Mouse (Mus musculus) mature B cell (primary cell): Measurements from ENCODE around the gene E2f4.

Experiments used
- in situ Hi-C: fragments of 300-500 bp; cut with MboI; formaldehyde crosslinking; loops from 2 replicates; pipeline ENCODE4 v1.14.3; 2019

E2f4 gene

GRCm38 (mm10) chr8:105312891-105313481, 15.5 kb downstream of the E2f4 start:
- in situ Hi-C loops, result no loop called here

- in situ Hi-C loops, result no loop called here
Observed at GRCm38 (mm10) chr8:105313622-105314402, 16.3 kb downstream of the E2f4 start.

GRCm38 (mm10) chr8:105315073-105315769, 17.8 kb downstream of the E2f4 start:
- in situ Hi-C loops, result no loop called here

DNA sequence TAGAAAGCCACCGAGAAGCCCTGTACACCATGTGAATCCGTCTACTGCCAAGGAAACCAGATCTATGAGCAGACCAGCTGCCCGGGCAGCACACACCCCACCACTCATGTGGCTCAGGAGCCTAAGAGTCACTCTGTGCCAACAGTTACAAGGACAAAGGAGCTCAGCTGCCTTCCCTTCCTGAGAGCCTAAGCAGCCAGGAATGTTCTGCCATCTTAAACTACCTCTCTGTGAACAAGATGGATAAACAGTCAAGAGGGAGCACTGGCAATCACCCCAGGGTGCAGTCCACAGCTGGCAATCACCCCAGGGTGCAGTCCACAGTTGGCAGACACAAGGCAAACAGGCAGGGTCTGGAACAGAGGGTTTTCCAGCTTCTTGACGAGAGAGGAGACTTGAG, 20.5 kb downstream of the E2f4 start:
- in situ Hi-C loops, result no loop called here

DNA sequence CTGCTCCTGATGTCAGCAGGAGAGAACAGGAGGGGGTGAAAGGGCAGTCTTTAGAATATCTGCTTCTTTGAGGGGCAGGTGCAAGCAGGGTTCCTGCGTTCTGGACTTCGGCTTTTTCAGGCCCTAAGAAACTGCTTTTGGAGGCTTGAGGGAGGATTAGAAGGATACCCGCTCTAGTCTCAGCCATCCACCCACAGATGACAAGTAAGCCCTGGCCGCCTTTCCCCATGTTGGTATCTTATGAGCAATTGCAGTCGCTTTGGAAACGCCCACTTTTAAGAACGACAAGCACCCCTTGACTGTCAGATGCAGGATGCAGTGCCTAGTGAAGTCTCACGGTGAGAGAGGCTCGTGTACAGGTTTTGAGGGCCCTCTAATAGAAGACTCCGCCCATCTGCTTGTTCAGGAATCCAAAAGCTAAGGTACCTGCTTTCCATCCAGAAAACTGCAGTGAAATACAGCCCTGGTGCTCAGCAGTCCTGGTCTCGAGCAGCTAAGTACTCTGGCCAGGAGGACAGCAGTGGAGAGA, 21.3 kb downstream of the E2f4 start:
- in situ Hi-C loops, result no loop called here

- in situ Hi-C loops, result no loop called here
Observed at GRCm38 (mm10) chr8:105323183-105323582, 25.7 kb downstream of the E2f4 start.

- in situ Hi-C loops, result no loop called here
Observed at GRCm38 (mm10) chr8:105325641-105326093, 28.2 kb downstream of the E2f4 start.

DNA sequence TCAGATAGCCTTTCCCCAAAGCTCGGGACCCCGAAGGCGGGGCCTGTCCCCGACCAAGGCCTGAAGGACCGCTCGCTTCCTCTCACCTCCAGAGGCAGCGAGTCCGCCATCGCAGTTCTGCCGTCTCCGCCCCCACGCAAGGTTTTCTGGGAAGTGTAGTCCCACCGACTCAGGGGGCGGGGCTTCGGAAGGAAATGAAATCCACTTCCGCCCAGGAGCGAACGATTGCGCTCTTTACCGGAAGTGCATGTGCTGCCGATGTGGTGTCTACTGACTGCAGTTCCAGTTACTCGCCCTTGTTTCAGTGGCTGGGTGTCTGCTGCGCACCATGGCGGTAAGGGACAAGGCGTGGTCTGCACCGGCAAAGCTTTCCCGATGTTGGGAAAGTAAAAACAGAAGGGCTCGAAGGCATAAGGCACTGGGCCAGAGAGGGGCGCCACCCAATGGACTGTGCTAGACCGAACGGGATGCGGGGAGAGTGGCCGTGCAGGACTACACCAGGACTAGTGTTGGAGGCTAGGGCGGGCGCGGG, 28.7 kb downstream of the E2f4 start, which contains the start of the genes Lrrc29 and Tmem208:
TSS of gene Lrrc29 (minus strand) at position 138 of the 532 bp plus-strand sequence.
TSS of gene Tmem208 (plus strand) at position 214 of the 532 bp plus-strand sequence.
- in situ Hi-C loops, result no loop called here

- in situ Hi-C loops, result no loop called here
Observed at GRCm38 (mm10) chr8:105326968-105327367, 29.5 kb downstream of the E2f4 start.

DNA sequence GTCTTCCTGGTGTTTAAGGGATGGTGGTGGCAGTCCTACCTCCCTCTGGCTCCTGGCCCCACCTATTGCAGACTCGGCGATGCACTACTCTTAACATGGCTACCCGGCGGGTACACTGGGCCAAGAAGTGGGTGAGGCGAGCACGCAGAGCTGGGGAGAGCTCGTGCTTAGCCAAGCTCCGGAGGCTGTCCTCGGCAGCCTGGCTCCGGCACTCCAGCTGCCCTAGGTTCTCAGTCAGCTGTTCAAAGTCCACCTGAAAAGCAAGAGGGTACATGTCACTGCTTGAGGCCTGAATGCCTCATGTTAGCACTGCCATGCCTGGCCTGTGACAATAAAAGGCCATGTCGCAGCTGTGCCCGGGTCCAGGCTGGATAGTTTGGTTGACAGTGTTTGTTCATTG, 32.9 kb downstream of the E2f4 start:
- in situ Hi-C loops, result no loop called here

DNA sequence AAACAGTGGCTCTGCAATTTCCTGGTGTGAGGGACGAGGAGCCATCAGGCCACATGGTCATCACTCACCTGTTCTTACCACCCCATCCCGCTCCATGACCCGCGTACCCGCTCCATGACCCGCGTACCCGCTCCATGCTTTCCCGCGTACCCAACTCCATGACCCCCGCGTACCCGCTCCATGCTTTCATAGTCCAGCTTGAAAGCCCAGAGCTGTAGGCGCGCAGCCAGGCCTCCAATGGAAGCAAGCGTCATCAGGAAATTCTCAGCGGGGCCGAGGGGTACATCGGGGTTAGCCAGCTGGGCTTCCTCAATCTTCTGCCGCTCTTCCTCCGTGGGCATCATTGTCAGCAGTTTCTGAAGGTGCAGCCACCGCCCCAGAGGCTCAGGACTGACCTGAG, 34.0 kb downstream of the E2f4 start:
- in situ Hi-C loops, result no loop called here

GRCm38 (mm10) chr8:105331931-105332330, 34.5 kb downstream of the E2f4 start:
- in situ Hi-C loops, result no loop called here

DNA sequence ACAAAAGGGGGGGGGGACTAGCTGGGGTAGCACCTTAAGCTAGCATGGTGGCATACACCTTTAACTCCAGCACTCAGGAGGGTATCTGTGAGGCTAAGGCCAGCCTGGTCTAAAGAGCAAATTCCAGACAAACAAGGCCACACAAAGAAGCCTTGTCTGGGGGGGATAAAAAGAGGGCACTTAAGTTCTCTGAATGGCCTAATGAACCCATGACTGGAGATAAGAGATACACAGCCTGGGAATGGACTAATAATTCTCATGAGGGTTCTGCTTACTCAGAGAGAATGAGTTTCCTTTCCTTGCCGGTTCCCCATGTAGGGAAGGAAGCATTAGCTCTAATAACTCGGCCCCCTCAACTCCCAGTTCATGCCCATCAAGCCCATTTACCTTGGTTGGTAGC, 35.1 kb downstream of the E2f4 start:
- in situ Hi-C loops, result no loop called here

GRCm38 (mm10) chr8:105336373-105337130, 39.1 kb downstream of the E2f4 start:
- in situ Hi-C loops, result no loop called here

DNA sequence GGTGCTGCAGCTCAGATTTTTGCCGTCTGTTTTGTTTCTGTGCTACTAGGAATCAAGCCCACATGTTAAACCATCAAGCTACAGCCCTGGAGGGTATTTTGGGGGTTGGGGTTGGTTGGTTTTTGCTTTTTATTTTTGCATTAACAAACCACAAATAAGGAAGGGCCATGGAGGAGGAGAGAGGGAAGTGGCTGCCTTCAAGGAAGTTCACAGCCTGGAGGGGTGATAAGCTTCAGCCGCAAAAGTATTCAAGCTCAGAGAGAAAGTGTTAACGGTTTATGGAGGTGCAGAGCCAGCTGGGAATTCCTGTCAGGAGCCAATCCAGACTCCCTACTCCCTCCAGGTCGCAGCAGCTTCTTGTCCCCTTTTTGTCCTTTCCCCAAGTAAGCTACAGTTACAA, 41.5 kb downstream of the E2f4 start:
- in situ Hi-C loops, result no loop called here

DNA sequence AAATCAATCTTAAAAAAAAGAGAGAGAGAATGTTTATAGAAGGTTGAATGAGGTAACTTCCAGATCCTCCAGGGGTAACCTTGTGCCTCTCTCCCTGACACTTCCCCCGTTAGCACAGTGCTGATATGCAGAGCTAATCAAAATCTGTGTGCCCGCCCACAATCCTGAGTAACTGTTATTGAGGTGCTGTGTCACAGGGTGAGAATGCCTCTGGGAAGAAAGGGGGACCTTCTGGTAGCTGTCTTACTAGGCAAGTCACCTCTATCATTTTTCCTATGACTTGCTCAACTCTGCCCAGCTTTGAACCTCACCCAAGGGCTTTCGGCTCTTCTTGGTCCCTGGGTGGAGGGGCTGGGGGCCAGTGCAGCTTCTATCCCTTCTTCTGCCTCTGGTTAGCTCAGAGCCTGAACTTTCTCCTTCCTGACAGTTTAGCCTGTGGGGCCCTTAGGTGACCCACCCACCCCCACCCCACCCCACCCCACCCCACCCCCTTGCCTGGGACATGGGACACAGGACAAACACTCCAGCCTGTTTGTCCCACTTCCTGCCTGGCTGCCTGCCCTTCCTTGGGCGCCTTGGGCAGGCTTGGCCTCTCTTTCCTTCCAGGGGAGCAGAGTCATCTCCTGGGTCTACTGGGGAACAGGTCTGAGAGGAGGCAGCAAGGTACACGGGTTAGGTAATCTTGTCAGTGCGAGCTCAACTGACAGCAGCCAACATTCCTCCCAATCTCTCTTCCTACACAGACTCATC, 42.6 kb downstream of the E2f4 start:
- in situ Hi-C loops, result no loop called here

DNA sequence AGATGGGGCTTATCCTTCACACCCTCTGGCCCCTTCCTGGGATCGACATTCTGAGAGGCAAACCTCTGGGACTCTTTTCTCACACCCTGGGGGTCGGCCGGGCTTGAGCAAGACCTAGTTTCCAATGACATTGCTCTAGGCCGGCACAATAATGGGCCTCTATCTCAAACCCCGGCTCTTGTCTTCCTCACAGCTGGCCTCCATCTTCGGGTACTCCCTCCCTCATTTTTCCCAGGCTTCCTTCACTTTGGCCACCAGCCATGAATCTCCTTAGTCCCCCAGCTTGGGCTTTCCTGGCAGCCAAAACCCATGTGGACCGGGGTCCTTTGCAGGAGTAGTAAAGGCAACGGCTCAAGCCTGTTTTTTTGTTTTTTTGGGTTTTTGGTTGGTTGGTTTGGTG, 43.9 kb downstream of the E2f4 start:
- in situ Hi-C loops, result no loop called here

DNA sequence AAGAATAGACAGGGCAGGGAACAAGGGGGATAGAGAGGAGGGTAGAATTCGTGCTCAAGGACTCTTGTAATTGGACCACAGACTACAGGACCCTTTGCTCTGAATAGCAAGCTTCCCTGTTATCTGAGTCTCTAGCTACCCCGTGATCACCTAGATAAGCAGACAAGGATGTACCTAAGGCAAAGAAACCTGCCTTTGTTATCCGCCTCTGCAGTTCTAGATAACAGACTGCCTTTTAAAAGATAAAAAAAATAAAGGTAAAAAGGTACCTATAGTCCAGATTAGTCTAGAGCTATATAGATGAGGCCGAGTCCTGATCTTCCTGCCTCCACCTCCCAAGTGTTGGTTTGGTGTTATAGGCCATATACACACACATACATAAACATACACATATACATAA, 45.3 kb downstream of the E2f4 start:
- in situ Hi-C loops, result no loop called here

GRCm38 (mm10) chr8:105343791-105344574, 46.5 kb downstream of the E2f4 start:
- in situ Hi-C loops, result no loop called here
